Mouse (Mus musculus): ENCODE measurements around the gene Slit3.
A peak's percentile ranks its signal among the peaks of the same experiment; 100 is the strongest.

The Slit3 gene

DNA sequence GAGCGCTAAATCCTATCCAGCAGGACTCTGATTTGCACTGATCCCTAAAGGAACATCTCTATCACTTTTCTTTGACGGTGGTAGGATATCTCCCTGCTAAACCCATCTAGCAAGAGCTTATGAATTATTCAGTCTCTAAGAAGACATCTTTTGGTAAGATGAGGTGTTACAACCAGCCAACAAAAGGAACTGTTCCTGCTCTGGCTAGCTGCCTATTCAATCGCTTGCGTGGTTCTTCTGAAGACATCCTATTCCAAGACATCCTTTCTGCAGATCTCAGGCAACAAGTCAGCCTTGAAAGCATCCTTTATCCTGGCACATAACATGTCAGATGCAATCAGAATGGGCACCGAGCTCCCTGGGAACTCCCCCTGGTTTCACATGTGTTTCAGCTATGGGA, 81.3 kb downstream of the Slit3 start:
- no peak for DNase-seq

DNA sequence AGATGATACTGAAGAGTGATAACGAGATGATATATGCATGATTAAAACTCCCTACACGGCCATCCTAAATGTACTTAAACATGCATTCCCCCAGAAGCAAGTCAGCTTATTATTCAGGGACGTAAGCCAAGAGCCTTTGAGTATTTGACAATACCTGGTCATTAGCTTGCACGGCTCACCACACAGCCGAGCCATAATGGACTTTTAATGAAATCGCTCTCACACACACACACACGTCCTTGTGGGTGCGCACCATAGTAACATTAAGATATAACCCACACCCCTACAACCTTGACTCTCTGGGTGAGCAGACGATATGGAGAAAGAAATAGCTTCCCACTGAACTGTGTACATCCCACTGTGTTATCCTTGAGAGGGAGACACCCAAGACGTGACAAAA, 82.6 kb downstream of the Slit3 start:
- DNase-seq, result no peak

DNA sequence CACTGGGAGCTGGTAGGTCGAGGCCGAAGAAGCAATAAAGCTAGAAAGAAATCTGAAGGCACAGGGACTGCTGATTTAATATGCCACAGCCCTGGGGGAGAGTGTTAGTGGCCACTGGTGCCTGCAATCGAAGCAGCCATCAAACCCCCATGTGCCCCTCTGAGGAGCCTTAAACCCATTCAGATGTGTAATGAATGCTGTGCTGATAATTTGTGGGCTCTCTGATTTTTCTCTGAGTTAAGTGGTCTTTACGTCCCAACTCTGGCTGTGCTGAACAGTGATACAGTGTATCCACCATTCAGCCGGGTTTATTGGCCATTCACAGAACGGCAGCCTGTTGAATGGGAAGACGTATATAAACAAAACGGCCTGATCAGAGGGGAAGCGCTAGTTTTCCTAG, 83.1 kb downstream of the Slit3 start:
- DNase-seq, result no peak

DNA sequence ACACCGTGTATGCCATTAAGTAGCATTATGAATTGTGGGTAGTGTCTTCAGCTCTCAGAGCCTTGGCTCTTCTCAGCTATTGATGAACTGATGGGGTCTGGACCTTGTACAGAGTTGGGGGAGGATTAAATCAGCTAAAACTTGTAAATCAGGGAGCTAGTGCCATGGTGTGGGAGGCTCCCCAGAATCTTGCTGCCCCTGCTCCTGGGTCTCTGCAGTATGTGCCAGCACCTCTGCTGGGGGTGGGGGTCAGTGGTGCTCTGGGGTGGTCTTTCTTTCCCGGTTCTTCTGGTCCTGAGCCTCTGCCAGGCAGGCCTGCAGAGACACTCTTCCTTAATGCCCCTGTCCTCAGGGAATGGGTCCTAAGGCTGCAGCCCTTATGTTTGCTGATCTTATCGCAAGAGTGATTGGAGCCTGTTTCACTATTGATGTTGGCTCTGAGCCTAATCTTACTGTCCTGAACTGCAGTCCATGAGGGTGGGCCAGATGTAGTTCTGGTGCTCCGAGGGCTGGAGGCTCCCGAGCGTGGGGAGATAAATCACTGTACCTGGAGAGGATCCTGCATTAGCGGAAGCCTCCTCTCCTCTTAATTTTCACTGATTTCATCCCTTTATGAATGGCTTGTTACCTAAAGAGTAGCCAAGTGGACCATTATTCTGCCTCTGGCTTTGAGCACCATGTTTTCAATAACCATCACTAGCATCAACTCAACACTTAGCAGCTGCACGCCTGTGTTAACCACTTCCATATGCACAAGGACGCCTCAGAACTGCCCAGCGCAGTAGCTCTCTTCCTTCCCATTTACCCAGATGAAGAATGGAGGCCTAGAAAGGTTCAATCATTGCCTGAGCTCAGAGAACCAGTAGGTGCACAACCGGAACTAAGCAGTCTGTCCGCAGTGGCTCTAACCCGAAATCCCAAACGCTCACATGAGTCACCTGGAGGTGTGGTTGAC, 90.0 kb downstream of the Slit3 start:
- DNase-seq, result no peak

- DNase-seq, result no peak
Measured at GRCm38 (mm10) chr11:35224025-35224424, 103.0 kb downstream of the Slit3 start.

- peak; percentile 34 for DNase-seq
Measured at GRCm38 (mm10) chr11:35231361-35232090, 110.5 kb downstream of the Slit3 start.

GRCm38 (mm10) chr11:35232321-35232720, 111.3 kb downstream of the Slit3 start:
- DNase-seq, result peak; percentile 38

DNA sequence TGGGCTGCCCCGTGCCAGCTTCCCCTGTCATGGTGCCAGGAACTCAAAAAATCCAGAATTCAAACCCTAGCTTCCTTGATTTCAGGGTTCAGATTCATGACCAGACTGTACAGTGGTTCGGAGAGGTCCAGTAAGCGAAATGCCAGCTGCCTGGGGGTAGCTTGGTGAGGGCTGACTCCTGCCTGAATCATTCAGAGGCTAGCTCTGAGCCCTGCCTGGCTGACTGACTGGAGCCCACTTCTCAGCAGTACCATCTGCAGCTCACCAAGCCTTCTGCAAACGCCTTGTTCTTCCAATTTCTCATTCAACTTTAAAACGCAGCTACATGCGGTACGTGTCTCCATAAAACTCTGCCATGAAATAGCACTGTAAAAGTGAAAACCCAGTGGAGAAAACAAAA, 120.4 kb downstream of the Slit3 start:
- no peak for DNase-seq

DNA sequence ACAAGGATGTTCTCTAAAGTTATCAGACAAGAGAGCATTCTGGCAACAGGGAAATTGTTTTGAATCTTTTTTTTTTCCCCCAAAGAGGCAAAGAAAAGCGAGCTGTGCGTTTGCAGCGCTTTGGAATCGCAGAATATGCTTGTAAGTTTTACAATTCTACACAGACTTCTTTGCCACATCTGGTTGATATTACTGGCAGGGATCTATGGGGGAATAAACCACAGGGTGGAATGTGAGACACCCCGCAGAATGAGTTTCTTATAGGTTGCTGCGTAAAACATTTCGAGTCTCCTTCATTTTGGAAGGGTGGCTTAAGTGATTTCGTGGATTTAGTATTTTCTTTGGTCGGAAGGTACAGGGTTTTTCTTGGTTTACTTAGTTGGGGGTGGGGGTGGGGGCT, 122.6 kb downstream of the Slit3 start:
- no peak for DNase-seq

GRCm38 (mm10) chr11:35244526-35244925, 123.5 kb downstream of the Slit3 start:
- DNase-seq, result peak; percentile 14

DNA sequence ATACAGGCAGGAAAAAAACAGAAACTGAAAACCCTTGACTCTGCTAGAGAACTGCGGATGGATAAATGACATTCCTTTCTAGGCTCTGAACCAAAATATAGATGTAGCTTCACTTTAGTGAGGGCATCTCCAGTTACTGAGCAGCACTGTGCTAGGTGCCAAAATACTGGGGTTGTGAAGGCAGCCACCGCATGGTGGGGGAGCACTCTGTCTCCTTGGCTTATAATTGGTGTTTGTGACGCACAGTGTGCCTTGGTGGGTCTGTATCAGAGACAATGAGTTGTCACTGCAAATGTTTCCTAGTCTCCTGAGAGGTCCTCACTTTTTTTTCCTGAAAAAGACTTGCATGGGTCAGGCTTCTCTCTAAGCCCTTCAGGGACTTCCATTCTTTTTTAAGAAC, 125.6 kb downstream of the Slit3 start:
- no peak for DNase-seq

GRCm38 (mm10) chr11:35248088-35248487, 127.1 kb downstream of the Slit3 start:
- no peak for DNase-seq

DNA sequence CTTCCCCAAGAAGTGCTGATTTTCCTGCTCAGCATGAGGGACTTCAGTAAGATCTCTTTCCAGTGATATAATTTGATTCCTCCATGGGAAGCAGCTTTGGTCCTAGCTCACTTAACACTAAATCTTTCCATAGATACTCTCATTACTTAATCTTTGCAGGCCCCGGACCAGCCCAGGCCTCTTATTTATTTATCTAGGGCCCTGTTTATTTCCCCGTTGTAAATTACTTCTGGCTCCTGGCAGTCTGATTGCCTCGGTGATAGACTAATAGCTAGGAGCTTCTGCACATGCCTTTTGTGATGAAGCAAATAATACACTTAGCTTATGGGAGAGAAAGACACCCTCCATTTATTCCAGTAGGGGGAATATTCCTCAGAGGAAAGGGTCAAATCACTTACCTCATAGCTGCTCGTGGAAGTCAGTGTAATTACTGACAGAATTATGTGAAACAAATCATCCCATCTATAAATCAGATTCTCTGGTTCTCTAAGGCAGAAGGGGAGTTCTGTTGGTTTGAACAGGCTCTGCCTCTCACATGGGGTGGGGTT, 129.9 kb downstream of the Slit3 start:
- DNase-seq, result no peak

GRCm38 (mm10) chr11:35251910-35252309, 130.9 kb downstream of the Slit3 start:
- peak; percentile 75 for DNase-seq

DNA sequence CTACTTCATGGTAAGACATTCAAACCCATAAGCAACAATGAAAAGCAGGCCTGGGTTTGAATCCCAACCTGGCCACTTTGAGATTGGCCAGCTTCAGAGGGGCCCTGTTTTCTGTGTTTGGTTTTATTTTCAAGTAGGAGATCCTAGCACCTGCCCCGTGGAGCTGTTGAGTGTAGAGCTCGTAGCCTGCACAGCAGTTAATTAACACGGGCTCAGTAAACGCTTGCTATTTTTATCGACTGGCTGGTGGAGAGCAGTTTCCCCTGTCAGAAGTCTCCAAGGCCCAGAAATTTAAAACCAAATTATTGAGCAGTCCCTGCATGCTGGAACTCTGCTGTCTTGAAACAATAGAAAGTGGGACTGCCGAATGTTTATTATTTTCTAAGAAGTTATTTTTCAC, 136.3 kb downstream of the Slit3 start:
- DNase-seq, result no peak

DNA sequence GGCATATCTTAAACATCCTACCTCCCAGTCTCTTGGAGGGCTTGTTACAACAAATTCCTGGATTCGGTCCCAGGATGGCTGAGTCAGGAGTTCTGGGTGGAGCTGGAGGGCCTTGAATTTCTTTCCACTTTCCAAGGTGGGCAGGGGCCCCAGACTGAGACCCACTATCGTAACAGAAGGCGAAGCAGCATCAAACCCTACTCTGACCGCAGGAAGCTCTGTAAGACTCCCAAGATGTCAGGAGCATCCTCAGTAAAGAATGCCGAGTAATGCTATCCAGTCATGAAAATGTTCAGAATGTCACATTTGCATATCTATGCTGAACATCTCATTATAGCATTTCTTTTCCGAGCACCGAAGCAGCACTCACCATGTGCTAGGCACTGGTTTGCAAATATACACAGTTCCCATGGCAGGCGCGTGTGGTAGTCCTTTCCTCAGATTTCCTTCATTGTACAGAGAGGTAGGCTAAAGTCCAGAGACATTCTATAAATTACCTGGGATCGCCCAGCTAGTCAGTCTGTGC, 140.6 kb downstream of the Slit3 start:
- DNase-seq, result no peak

- DNase-seq, result peak; percentile 54
Measured at GRCm38 (mm10) chr11:35262289-35262941, 141.4 kb downstream of the Slit3 start.

- DNase-seq, result no peak
Measured at GRCm38 (mm10) chr11:35264749-35265148, 143.7 kb downstream of the Slit3 start.

DNA sequence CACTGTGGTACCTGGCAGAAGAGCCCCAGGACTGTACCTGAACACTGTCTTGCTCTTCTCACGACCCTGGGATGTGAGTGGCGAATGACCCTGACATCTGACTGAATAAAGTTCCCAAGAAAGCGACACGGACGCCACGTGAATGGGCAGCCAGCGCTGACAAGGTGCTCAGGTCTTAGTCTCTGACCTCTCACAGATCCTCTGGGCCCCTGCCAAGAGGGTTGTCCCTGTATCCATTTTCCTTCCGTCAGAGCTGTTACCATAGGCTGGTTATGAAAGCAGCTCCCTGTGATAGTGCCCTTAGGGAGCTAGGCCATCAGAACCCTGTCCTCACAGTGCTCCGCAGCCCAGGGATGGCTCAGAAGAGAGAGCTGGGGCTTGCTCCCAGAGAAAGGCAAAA, 149.4 kb downstream of the Slit3 start:
- DNase-seq, result no peak

GRCm38 (mm10) chr11:35273416-35273815, 152.4 kb downstream of the Slit3 start:
- DNase-seq, result no peak

DNA sequence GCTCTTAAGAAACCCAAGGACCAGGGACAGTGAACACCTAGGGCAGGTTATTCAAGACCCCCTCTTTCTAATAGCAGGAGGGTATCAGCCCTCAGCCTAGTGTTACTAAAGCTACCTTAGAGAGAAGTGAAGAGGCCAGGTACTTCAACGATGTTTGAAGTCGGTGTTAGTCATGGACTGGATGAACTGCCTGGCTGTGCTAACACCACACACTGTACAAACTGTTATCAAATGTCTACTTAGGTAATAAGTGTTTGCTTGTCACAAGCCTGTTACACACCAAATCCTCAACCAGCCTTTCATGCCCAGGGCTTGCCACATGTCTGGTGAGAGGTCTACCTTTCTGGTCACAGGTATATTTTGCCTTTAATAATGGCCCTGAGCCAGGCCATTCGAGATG, 153.0 kb downstream of the Slit3 start:
- peak; percentile 46 for DNase-seq

DNA sequence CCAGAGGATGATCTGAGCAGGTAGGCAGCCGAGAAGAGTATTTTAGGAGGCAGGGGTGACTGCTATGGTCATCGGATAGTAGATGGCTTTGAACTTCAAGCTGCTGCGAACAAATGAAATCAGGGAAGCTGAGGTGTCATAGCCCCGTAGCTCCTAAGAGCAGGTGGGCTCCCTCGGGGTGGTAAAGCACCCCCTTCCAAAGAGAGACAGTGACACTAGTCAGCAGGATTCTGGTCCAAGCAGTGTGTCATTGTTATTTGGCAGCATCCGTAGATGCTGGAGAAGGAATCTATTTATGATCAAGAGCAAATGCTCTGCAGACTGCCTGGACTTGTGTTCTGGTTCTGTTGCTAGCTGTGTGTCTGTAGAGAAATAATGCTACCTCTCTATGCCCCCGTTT, 154.3 kb downstream of the Slit3 start:
- no peak for DNase-seq

DNA sequence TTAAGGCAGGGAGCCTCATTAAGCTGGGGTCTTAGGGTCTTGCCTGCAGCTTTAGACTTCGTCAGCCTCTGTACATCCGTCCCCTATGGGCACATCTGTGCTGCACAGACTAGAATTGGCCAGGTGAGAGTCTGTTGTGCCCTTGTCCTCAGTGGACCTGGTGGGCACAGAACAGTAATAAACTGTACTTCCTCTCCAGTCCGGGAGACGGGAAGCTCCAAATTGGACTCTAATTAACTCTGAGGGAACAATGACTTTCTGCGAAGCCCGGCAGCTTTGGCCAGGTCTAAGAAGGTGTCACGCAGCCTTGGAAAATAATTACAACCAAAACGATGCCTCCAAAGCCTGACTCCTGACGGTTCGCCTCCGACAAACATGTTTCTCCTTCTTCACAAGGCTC, 155.0 kb downstream of the Slit3 start:
- no peak for DNase-seq
